Mouse (Mus musculus) embryo, embryonic 9.5 days (tissue): ENCODE measurements at regions not wholly inside any gene's neighbourhood (a gene's known extent, or its start where the extent isn't known, plus 50 kb on each side); places are given as distances from the start of the nearest gene placed in this dataset.
A peak's percentile ranks its signal among the peaks of the same experiment; 100 is the strongest.
"Not testable (repeated sequence)": the region's sequence is repeated elsewhere in the genome, so short reads cannot be mapped to it uniquely, and the experiment has no call there.

ENCODE experiments used
- DNase-seq: peaks from one replicate; pipeline ENCODE4 v3.0.0-alpha.2; 2017; ENCODE audit errors: extremely low spot score

- DNase-seq: no peak
Observed at GRCm38 (mm10) chr4:66691598-66692220, 135.7 kb upstream of the Tlr4 start.

- no peak for DNase-seq
Observed at GRCm38 (mm10) chr4:66693982-66694578, 133.3 kb upstream of the Tlr4 start.

GRCm38 (mm10) chr4:66715821-66716760 is 111.3 kb upstream of the Tlr4 start:
- DNase-seq: no peak

DNA sequence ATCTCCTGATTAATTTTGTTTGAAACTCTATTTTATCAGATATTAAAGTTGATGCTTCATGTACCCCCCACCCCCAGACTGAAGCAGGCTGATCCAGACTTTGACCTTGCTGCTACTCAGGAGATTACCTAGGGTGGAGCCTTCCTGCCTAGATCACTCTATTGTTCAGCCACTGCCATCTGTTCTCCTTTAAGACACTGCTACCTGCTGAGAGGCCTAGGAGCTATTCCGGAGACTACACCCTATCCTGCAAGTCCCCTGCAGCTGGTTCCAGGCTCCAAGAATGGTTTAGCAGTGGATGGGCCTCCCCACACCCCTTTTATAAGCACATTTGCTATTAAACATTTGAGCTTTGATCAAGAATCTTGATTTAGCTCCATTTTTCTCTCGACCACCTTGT is 90.0 kb upstream of the Tlr4 start:
- DNase-seq: no peak

- not testable (repeated sequence) for DNase-seq
Observed at GRCm38 (mm10) chr4:66743421-66743820, 84.0 kb upstream of the Tlr4 start.

DNA sequence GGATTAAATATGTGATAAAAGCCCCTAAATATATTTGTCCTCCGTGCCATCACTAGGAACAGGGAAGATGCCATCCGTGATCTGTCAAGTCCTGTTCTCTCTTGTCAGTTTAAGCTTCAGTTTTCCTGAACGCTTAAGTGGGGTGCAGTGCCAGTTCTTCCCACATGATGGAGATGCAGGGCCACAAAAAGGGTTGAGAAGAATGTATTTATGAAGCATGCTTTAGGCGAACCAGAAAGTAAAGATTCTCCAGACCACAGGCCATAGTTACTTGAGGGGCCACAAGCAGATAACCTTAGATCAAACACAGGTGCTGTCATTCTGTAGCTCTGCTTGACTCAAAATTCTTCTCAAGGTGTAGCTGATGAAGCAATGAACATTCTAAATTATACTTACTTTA is 58.6 kb upstream of the Tlr4 start:
- peak; percentile 37 for DNase-seq
